Mouse (Mus musculus): ENCODE results near the gene Pigf.
A peak's percentile ranks its signal among the peaks of the same experiment; 100 is the strongest.
"Not testable (repeated sequence)": the region's sequence is repeated elsewhere in the genome, so short reads cannot be mapped to it uniquely, and the experiment has no call there.

Pigf gene

GRCm38 (mm10) chr17:87025269-87025949 is at the start of gene Pigf, which contains the start of gene Cript:
Gene Pigf, minus strand, starts transcription at chr17:87025406.
Gene Cript, plus strand, starts transcription at chr17:87025550.
- DNase-seq, result peak; percentile 97

DNA sequence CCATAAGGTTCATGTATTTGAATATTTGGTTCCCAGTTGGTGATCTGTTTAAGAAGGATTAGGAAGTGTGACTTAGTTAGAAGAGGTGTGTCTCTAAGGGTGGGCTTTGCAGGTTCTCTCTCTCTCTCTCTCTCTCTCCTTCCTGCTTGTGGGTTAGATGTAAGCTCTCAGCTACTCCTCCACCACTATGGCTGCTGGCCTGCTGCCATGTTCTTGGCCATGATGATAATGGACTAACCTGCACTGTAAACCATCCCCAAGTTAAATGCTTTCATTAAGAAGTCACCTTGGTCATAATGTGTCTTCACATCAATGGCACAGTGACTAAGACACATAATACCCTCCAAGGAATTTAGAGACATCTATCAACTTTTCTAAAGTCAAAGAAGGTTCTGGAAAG is 48.3 kb upstream of the Pigf start:
- no peak for DNase-seq

DNA sequence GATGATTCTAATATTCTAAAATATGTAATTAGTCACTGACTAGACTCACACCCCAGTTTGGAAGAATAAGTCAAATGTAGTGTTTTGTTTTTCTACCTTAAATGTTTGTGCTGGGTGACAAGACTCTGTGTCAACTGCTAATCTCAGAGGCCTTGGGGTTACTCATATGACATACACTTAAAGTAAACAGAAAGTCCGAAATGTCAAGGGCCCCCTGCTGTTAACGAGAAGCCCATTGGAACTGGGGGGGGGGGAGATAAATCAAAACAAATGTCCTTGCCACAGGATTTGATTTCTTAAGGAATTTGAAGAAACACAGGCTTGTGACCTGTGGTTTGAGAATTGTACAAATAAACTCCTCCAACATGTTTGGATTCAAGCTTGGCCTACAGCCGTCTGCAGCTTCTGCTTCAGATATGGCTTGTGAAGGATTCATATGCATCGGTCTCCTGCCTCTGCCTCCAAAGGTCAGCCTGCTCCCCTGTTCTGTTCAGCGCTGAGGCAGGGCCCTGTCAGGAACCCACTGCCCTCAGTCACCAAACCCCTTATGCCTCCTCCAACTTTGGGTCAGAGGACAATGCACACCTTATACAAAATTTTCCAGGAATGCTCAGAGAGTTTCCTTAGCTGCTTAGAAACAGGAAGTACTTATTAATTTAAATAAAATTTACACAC is 47.7 kb upstream of the Pigf start:
- no peak for DNase-seq

- not testable (repeated sequence) for DNase-seq
Observed at GRCm38 (mm10) chr17:87072183-87072582, 47.0 kb upstream of the Pigf start.

- DNase-seq, result no peak
Observed at GRCm38 (mm10) chr17:87068997-87069396, 43.8 kb upstream of the Pigf start.

DNA sequence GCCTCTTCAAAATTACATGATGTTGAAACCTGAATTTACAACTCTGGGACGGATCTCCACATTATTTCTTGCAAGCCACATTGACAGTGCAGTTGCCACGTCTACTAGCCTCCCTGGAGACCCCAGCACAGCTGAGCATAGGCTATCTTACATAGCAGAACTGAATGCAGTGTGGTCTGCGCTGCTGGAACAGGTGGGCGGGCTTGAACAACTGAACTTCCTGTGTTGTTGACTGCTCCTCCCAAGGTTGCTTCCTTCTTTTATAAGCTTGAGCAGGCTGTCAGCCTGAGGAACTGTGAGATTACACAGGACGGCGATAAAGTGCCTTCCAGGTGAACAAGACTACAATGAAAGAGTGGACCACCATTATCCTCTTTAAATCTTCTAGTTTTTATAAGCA is 38.8 kb upstream of the Pigf start:
- no peak for DNase-seq

- DNase-seq, result no peak
Observed at GRCm38 (mm10) chr17:87063461-87063860, 38.3 kb upstream of the Pigf start.

- no peak for DNase-seq
Observed at GRCm38 (mm10) chr17:87062639-87063038, 37.4 kb upstream of the Pigf start.

DNA sequence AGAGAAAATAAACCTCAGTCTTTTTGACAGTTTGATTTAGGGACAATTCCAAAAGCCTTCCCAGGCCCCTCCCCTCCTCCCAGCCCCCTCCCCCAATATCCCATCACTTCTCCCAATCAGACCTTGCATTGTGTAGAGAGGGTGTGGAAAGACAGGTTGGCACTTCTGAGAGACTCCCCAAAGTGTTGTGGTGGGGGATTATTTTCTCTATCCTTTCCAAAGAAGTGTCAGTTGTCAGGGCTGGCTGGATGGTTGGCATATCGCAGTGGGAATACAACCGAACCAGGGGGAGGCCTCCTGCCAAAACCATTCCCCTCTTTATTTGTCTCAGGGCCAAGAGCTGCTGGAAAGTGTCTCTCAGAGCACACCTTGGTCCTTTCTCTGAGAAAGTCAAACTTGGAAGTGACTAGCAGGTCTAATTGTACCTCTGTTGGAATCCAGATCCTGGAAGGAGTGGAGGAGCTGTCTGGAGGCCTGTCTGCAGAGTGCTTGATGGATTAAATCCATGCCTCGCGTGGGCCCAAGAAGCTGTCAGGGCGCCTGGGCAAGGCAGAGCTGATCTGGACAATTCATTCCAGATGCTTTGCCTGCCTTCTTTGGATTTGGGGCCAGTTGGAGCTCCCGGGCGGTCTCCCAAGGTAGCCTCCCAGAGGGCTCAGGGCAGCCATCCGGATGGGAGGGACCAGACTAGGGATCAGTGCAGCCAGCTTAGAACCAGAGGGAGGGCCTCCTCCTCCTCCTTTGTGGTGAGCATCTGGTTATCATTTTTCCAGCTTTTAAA is 32.5 kb upstream of the Pigf start:
- DNase-seq, result no peak

DNA sequence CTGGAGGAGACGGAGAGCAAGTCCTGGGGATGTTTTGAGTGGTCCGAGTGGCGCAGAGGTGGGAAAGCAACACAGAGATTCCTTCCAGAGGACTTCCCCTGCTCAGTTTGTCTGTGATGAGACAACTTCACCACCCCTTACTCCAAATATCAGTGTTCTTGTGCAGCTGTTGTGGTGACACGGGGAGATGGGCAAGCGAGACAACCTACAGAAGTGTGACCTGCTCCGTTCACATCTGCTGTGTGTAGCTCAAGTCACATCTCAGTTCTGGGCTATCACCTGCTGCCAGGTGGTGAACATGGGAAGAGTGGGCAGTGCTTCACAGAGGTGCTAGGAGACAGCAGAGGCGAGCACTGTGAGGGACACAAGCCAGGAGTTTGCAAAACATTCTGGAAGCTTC is 31.6 kb upstream of the Pigf start:
- no peak for DNase-seq

- no peak for DNase-seq
Observed at GRCm38 (mm10) chr17:87055663-87056062, 30.5 kb upstream of the Pigf start.

DNA sequence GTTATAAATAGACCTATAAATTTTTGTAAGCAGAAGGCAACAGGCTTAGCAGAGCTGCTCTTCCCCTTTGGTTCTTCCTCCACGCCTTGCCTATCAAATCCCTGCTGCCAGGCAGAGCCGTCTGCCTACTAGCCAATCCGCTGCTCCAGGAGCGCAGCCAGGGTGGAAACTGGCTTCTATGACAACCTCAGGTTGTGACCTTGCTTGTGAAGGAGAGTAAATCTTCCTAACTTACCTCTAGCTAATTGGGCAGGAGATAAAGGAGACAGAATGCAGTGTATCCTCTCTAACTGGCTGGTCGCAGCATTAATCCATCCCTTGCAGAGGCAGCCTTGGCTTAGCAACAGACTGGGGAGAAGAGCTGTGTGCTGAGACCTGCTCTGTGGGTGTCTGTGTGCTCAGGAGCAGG is 29.8 kb upstream of the Pigf start:
- DNase-seq, result peak; percentile 38

- DNase-seq, result no peak
Observed at GRCm38 (mm10) chr17:87053921-87054320, 28.7 kb upstream of the Pigf start.

- DNase-seq, result no peak
Observed at GRCm38 (mm10) chr17:87052432-87052831, 27.2 kb upstream of the Pigf start.

DNA sequence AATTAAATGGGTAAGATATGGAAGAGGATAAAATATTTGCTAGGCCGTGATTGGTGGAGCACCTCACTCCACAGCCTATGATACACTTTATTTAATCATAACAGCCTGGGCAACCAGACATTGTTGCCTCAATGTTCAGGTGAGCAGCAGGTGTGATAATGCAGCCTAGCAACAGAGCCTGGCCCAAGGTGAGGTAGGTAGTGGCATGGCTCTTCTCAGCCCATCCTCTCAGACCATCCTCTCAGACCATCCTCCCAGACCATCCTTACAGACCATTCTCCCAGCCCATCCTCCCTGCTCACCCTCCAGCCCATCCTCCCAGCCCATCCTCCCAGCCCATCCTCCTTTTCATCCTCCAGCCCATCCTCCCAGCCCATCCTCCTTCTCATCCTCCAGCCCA is 26.4 kb upstream of the Pigf start:
- no peak for DNase-seq

DNA sequence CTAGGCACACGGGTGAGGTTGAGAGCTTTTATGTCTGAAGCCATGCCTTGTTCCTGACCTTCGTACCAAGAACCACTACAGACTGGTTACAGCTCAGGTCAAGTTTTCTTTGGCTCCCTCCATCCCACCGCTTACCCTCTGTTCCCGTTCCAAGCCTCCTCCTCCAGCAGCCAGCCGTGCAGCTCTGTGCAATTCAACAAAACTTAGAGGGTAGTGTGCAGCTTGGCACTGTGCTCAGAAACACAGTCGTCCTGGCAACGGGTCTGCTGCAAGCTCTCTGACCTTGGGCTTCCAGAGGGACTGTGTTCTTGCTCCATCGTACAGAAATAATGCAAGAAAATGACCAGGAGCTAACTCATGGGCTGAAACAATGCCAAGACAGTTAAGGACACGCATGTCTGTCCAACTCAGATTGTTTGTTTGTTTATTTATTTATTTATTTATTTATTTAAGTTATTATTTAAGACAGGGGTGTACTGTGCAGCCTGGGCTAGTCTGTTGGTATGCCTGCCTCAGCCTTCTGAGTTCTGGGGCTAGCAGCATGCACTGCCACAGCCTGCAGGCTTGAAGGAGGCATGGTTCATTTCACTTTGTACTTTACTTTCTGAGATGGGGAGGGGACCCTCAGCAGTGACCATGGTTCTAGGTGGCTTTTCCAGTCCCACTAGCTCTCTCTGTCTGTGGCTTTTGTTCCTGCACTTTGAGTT is 25.4 kb upstream of the Pigf start:
- DNase-seq, result peak; percentile 26

GRCm38 (mm10) chr17:87049696-87050095 is 24.5 kb upstream of the Pigf start:
- no peak for DNase-seq

- DNase-seq, result no peak
Observed at GRCm38 (mm10) chr17:87044796-87045195, 19.6 kb upstream of the Pigf start.

- peak; percentile 83 for DNase-seq
Observed at GRCm38 (mm10) chr17:87044364-87044763, 19.2 kb upstream of the Pigf start.

GRCm38 (mm10) chr17:87041739-87042138 is 16.5 kb upstream of the Pigf start:
- peak; percentile 70 for DNase-seq

GRCm38 (mm10) chr17:87038496-87038895 is 13.3 kb upstream of the Pigf start:
- DNase-seq, result peak; percentile 31

- DNase-seq, result no peak
Observed at GRCm38 (mm10) chr17:87036141-87037073, 11.2 kb upstream of the Pigf start.
